9 mouse cellular contexts compared by ENCODE assay signal in the genomic region with DNA sequence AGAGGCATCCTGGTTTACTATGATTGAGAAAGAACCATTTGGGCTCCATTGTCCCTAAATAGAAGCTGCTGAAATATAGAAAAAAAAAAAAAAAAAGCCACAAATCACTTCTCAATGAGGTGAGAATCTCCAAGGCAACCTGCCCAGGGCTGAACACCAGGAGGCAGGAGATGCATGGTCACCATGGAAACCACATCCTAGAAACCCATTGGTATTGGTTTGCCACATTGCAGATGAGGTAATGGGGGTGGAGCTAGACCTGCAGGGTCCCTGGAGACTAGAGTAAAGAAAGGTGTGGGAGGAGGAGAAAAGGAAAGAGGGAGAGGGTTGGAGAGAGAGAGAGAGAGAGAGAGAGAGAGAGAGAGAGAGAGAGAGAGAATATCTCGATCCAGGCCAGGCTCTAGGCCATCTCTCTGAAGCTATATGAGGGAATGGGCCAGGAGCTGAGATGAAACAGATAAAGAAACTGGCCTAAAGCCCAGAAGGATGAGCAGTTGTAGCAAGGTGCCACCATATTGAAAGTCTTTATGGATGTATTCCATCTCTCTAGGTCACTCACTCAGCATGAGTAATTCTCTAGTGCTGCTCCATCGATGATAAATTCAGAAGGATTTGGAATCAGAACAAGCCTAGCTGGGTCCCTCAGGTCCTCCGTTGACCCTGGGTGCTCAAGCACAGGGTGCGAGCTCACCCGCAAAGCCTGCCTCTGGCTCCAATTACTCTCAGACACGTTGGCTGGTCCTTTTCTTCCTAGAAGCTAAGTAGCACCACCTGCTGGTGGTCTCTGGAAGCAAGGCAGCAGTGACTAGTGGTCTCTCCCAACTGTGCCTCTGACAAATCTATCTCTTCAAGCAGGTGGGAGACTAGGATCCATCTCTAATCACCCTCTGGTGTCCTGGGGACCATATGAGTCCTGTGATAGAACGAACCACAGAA. TPM values are rescaled to one million over a fixed set of nuclear protein-coding genes. Genes with fewer than 3 reads are reported as not detected.
A peak's percentile ranks its signal among the peaks of the same experiment; 100 is the strongest.
DNase-seq lines count a peak whose midpoint lies in the region; ATAC-seq lines count a peak whose summit lies in the region.
"Had no signal": no experiment of that assay in that cellular context is flagged by ENCODE, and none has a peak within 500 bp of the region (broad histone marks: within the 10 kb centered on the region; RNA-seq: fewer than 3 reads in every experiment).

No protein-coding gene starts in this region.

- H3K4me1 ChIP-seq in heart, embryonic 15.5 days (replicated peaks): no peaks in the 10 kb centered on the region
- H3K4me1 ChIP-seq in midbrain, embryonic 15.5 days: peaks cover 32% of the 10 kb centered on the region

- H3K27ac ChIP-seq in heart, embryonic 15.5 days: no peak overlapping the region
- H3K27ac ChIP-seq in midbrain, embryonic 15.5 days: peak overlapping the region; percentile 96

- no peaks in the 10 kb centered on the region for H3K9me3 ChIP-seq in heart, embryonic 15.5 days (replicated peaks)
- no peaks in the 10 kb centered on the region for H3K9me3 ChIP-seq in midbrain, embryonic 15.5 days

- no peak for DNase-seq in heart, adult 11 months
- peak; percentile 76 for DNase-seq in cerebellum, adult 9-11 months
- peak; percentile 82 to 91 for DNase-seq in frontal cortex, postnatal 10 days (ENCODE audit: low spot score in 2 of 2)
- peak; percentile 77 for DNase-seq in kidney, adult 18-20 months
- DNase-seq in left cerebral cortex, postnatal 4 days: peak; percentile 89
- peak; percentile 49 to 82 for DNase-seq in spleen, postnatal 4 days (ENCODE audit: low spot score in 2 of 2)

- H3K4me2 ChIP-seq in heart, embryonic 15.5 days: no peak overlapping the region
- peak overlapping the region; percentile 10; the same call in 1 of the 2 replicates for H3K4me2 ChIP-seq in midbrain, embryonic 15.5 days

- 10% methylated on average over 7 of the region's 7 CpGs for WGBS in heart, embryonic 15.5 days
- WGBS in midbrain, embryonic 15.5 days: 12% methylated on average over 7 of the region's 7 CpGs

- H3K4me3 ChIP-seq in heart, embryonic 15.5 days: no peak overlapping the region
- no peak overlapping the region for H3K4me3 ChIP-seq in midbrain, embryonic 15.5 days

- peaks cover 47% of the 10 kb centered on the region for H3K27me3 ChIP-seq in heart, embryonic 15.5 days
- no peaks in the 10 kb centered on the region for H3K27me3 ChIP-seq in midbrain, embryonic 15.5 days (replicated peaks)

- H3K9ac ChIP-seq in heart, embryonic 15.5 days: no peak overlapping the region
- H3K9ac ChIP-seq in midbrain, embryonic 15.5 days: no peak overlapping the region

- intact Hi-C loops in left cerebral cortex, postnatal 4 days (cut with DNase I): loop anchor here (2.0 to 10.0 kb wide), 4 partner anchors 44 to 264 kb away; no protein-coding TSS in a partner anchor

- H3K36me3 ChIP-seq in heart, embryonic 15.5 days: no peaks in the 10 kb centered on the region
- H3K36me3 ChIP-seq in midbrain, embryonic 15.5 days (replicated peaks): no peaks in the 10 kb centered on the region

- peak; percentile 10; the same call in 1 of the 2 replicates for ATAC-seq in heart, embryonic 15.5 days (replicated peaks; ENCODE audit: insufficient number of reproducible peaks, insufficient read depth, low FRiP score, low read depth)
- peak; percentile 88 for ATAC-seq in midbrain, embryonic 15.5 days (replicated peaks)

RNA-seq across cellular contexts. Expression of gene Neurog3, which starts 31.1 kb away (rescaled TPM):
- not detected in 2 replicates for polyA plus RNA-seq in heart, embryonic 15.5 days (2015; fragmentation: Nextera tagmentation; extraction: Ambion mirVana)
- not detected for total RNA-seq in left cerebral cortex, postnatal 4 days (2021)
- 0.13 and 0.19 TPM in 2 replicates for polyA plus RNA-seq in midbrain, embryonic 15.5 days (2015; fragmentation: Nextera tagmentation; extraction: Ambion mirVana)
- total RNA-seq: adrenal gland, postnatal 4 days had no signal

RNA-seq across cellular contexts. Expression of gene Fam241b, which starts 41.9 kb away (rescaled TPM):
- polyA plus RNA-seq in heart, embryonic 15.5 days (2015; fragmentation: Nextera tagmentation; extraction: Ambion mirVana): 3.0 and 3.9 TPM in 2 replicates
- total RNA-seq in left cerebral cortex, postnatal 4 days (2021): 10 to 100 TPM; 77.9 to 92.9 TPM
- polyA plus RNA-seq in midbrain, embryonic 15.5 days (2015; fragmentation: Nextera tagmentation; extraction: Ambion mirVana): 194 and 204 TPM in 2 replicates

Comparison
In these comparisons a context has a peak if more than half of its experiments do, and no peak if none do; other contexts are left out.
1. RNA of gene Fam241b, which starts 41.9 kb away (polyA plus RNA-seq): 194 to 204 TPM in midbrain, embryonic 15.5 days; 3.0 to 3.9 TPM in heart, embryonic 15.5 days; every median in the first group is over 10 times any median in the second.